Mouse (Mus musculus) NIH3T3 (cell line): ENCODE results near the gene Nnmt.

ENCODE experiments used
- DNase-seq: peaks from one replicate; pipeline ENCODE4 v3.0.0-alpha.2; 2012; ENCODE audit warnings: low read depth

Gene Nnmt

DNA sequence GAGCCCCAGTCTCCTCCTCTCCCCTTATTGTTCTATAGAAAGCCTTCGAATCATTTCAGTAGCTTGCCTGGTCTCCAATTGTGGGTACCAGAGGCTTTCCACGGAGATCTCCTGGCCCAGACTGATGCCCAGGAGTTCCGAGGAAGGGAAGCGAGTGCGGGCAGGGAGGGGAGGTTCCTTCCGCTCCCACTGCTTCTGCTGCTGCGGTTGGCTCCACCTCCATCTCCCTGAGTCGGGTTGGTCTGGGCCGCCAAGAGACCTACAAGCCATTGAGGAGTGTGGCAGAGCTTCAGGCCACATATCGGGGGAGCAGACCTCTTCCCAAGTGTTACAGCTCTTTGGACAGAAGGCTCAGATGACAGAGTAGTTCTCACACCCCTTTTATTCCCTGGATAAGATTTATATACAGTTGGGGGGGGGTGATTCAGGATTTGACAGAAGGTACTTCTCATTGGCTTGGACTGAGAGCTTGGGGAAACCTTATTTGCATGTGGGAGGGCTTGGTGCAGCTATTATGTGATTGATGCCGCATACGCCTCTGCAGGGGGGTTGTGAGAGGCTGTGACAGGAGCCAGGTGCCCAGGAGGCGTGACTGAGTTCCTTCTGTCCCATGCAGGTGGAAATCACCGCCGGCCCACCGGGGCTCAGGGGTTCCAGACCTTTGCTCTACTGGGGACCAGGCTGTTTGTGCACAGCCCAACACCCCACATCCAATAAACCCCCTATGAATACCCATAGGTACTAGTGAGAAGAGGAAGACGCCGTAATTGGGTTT lies 30.8 kb upstream of the Nnmt start:
- no peak for DNase-seq

DNA sequence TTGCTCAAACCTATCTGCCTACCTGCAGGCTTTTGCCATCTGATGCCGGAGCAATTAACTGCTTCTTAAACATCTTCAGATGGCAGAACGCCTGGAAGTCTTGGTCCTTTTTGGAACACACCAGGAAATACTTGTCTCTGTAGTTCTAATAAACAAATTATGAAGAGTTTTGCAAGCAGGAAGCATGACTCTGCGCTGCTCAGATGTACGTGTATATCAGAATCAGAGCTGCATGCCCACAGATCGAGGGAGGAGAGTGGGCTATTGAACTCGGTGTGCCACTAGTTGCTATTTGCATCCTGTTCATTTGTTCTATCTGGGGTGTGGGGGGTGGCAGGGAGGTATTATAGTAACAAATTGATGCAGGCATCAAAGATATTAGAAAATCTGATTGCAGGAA lies 28.2 kb upstream of the Nnmt start:
- DNase-seq = no peak

DNA sequence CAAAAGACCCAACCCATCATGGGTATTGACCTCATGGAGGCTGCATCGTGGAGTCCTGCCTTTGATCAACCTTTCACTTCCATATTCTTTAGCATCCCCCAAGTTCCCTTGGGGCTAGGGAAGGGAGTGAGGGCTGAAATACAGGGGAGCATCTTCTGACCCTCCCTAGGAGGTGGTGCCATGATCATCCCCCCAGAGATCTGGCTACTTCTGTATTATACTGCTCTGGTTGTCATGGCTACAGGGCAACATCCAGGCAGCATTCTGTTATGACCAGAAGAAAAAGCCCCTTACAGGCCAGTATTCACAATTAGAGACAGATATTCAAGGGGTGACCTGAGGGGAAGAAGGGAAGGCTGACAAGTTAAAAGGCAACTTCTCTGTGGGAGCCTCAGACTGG lies 14.3 kb upstream of the Nnmt start:
- DNase-seq = no peak

DNA sequence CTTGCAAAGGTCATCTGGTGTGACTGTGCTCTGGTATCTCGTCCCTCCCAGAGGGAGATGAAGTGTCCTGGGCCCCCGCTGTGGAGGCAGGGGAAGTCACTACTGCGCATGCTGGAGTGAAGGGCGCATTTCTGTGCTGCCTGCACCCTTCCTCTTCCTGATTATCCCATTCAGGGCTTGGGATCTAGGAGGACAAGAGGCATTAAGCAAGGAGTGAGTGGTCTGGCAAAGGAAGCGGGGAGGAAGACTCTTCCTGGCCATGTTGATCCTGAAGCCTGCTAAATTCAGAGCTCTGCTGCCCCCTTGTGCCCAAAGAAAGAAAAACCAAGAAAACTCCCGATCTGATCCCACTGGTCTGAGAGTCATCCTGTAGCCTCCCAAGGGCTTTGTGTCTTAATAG lies 13.6 kb upstream of the Nnmt start:
- DNase-seq = peak; percentile 89

DNA sequence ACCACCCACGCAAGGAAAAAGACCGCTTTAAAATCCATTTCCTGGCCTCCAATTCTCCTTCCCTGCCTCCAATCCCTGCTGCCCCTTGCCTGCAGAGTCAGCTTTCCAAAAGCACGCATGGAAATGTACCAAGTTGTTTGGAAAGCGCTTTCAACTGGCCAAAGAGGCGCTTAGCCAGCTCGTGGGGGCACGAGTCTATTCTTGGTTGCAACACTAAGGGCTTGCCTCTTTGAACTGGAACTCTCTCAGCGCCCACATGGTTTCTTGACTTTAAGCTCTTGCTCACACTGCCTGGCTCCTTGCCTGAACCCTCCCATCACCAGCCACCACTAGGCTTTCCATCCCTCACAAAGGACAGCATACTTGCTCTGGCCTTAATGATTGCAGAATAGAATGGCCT lies 13.2 kb upstream of the Nnmt start:
- peak; percentile 89 for DNase-seq

DNA sequence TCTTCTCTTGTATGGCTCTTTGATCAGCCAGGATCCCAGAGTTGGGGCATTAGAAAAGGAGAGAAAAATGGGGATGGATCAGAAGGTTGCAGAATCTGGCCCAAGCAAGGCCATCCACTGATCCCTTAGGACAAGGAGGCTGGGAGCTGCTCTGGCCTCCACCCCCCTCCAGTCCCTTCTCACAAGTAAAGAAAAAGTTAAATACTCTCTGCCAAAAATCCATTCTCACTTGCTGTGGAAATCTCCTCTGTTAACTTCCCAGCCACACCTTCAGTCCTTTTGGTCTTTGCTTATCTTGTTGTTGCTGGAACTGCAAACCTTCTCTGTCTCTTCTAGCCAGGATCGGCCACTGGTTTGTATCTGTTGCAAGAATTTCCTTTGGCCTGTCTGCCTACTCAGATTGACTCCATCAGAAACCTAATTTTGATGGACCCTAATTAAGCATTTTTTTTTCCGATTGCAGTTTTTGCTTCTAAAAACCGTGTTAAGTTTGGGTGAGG lies 12.6 kb upstream of the Nnmt start:
- DNase-seq = peak; percentile 7

DNA sequence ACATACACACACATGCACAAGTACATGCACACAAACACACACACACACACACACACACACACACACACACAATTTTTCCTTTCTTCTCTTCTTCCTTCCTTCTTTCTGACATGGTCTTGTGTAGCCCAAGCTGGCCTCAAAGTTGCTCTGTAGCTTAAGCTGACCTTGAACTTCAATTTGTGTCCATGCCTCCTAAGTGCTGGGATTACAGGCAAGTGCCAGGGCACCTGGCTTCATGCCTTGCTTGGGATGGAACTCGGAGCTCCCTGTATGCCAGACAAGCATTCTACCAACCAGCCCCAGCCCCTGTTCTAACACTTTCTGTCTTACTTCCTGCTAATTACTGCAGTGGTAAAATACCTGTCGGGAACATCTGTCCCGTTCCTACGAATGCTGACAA lies 8.3 kb upstream of the Nnmt start:
- DNase-seq = no peak

DNA sequence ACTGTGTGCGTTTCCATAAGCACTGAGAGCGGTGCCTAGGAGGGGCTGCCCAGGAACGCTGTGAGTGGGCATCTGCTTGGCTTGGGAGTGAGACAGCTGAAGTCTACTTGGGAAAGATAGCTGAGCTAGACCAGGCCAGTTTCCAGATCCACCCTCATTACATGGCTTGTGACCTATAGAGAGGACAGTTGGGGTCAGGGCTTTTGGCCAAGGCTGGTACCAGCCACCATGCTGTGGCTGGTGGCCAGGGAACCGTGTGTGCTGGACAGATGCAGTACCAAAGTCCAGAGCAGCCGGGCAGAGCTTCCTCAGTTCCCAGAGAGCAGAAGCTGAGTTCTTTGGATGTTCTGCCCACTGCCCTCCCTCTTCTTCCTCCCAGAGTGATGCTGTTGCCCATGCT lies 7.6 kb upstream of the Nnmt start:
- DNase-seq = no peak

DNA sequence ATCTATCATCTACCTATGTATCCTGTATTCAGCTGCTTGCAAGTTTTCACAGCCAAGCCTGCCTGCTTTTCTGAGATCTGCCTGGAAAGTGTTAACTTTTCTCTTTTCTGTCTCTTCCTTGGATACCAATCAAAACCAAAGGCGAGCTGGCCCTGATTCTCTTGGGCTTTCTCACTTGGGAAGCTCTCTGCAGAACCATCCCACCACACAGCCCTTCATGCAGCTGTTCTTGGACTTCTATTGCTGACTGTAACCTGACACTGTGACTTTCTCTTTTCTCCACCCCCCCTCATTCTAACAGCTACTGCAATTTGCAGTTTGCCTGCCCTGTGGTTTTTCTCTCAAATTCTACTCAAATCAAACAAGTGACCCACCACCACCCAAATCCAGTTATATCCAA lies 6.1 kb upstream of the Nnmt start:
- DNase-seq = no peak

DNA sequence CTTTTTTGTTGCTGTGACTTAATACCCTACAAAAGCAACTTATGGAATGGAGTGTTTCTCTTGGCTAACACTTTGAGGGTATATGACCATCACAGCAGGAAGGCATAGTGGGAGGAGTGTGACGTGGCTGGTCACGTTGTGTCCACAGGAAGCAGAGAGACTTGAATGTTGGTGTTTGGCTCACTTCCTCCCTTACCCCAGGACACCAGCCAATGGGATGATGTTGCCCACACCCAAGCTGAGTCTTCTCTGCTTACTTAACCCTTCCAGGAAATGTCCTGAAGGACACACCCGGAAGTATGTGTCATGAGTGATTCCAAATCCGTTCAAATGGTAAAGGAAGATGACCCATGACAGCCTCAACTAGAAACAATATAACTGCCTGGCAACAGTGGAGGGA lies 4.8 kb upstream of the Nnmt start:
- DNase-seq = no peak

DNA sequence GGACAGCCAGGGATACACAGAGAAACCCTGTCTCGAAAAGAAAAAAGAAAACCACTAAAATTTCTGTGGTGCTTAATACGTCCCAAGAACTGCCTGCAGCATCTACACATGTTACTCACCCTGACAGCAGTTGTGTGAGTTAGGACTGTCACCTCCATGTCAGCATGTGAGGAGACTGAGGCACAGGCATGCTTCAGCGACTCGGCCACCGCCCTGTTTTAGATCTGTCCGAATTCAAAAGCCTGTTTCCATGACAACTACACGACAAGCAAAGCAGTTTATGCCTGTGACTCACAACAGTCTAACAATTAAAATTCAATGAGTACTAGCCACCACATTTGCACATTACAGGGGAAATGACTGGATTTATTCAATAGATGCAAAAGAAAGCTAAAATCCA lies 2.5 kb upstream of the Nnmt start:
- no peak for DNase-seq

DNA sequence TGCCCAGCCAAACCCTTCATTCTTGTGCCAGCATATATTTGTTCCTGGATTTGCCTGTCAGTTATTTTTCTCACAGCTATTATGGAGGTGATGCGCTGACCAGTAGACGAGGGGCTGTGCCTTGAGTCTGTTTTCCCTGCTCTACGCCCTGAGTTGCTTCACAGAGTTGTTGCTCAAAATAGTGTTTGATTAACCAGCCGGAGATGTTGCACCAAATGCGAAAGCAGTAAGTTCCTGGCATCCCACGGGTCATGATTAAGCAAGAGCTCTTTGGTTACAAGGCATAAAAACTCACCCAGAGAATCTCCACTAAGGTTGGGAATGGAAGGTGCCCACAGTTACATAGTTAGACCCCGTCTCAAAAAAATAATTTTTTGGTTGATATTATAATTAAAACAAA lies 1.2 kb upstream of the Nnmt start:
- DNase-seq = peak; percentile 25

DNA sequence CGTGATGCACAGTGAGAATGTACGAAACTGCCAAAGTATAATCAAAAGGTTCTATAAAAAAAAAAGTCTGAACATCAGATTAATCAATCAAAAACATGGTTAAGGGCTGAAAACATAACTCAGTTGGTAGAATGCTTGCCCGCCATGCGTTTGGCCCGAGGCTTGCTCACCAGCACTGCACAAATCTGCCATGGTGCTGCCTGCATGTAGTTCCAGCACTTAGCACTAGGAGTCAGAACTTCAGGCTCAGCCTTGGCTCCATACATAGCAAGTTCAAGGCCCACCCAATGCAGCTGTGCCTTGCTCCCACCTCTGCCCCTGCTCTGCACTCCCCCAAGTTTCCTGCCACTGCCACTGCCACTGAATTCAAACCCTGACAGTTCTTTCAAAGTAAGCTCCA lies 744 bp upstream of the Nnmt start:
- DNase-seq = no peak

DNA sequence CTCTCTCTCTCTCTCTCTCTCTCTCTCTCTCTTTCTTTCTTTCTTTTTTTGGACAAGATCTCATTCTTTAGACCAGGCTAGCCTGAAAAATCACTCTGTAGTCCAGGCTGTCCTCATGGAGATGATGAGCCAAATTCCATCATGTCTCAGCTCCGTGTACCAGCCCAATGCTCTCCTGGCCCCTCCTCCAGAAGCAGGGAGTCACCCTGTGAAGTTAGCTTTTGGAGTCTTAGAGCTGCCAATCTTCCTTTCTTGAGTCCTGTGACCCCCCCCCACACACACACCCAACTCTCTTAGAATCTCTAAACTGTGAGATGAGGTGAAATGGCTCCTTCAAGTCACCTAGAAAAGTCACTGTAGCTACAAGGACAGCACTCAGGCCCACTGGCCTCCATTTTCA lies 727 bp downstream of the Nnmt start:
- no peak for DNase-seq

DNA sequence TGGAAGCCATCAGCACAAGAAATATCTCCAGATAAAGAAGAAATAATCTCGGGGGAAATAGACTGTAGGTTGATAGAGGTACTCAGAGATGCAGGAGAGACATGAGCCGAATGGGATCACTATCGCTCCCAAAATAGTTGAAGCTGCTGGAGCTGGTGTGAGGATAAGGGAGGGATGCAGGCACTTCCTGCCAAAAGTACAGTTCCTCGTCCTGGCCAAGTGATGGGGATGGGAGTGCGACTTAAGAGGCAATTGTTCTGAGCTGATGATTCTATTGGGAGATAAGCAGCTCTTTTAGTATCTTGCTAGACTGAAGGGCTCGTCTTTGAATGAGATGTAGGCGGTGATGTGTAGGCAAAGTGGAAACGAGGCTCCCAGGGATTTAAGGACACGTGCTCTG lies 4.1 kb downstream of the Nnmt start:
- DNase-seq = no peak

DNA sequence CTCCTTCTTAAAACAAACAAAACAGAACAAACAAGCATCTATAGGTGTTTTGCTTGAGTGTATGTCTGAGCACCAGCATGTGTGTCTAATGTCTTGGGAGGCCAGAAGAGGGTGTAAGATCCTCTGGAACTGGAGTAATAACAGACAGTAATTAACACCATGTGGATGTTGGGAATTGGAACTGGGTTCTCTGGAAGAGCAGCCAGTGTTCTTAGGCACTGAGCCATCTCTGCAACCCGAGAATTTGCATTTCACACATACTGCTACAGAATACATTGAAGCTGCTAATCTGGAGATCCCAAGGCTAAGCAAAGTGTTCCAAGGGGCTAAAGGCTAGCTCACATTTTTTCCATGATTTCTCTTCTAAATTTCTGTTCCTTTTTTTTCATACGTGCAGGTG lies 4.9 kb downstream of the Nnmt start:
- peak; percentile 68 for DNase-seq

DNA sequence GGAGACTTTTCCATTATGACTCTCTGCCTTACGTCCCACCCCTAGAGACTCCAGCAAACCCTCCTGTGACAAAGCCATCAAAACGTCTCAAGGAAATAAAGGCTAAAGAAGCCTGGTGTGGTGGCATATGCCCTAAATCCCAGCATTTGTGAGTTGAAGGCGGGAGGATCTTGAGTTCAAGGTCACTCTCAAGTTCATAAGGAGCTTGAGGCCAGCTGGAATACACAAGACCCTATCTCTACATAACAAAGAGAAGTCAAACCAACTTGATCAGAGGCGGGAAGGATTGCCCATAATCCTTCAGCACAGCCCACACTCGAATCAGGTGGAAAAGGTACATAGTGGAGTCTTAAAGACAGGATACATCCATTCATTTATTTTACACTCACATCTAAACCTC lies 7.5 kb downstream of the Nnmt start:
- no peak for DNase-seq

DNA sequence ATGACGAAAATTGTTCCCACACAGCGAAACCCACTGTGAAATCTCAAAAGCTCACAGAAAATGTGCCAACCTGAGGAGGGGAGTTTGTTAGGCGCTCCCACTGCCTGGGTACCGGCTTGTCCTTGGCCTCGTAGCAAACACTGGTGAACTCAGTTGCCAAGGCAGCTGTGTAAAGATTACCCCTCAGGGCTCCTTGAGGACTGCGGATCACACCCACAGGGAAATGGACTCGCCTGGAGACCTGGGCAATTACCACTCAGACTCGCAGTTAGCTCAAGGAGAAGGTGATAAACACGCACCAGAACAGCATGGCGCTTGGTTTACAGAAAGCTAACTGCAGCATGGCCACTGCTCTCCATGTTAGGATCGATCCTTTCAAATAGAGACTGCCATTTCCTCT lies 8.0 kb downstream of the Nnmt start:
- DNase-seq = no peak

DNA sequence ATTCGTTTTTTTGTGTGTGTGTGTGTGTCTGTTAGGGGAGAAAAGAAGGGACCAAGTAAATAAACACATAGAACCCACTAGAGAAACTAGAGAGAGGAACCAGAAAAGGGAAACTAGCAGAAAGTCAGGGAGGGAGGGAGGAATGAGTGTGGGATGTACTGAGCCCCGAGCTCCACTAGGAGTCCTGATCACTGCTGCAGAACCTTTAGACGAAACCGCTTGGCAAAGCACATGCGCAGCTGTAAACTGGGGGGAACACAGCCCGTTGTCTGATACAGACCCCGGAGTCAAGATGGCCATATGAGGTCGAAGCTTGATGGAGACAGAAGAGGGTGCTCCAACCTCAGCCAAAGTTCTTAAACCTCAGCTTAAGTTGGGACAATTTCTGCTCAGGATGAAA lies 11.0 kb downstream of the Nnmt start:
- DNase-seq = no peak

DNA sequence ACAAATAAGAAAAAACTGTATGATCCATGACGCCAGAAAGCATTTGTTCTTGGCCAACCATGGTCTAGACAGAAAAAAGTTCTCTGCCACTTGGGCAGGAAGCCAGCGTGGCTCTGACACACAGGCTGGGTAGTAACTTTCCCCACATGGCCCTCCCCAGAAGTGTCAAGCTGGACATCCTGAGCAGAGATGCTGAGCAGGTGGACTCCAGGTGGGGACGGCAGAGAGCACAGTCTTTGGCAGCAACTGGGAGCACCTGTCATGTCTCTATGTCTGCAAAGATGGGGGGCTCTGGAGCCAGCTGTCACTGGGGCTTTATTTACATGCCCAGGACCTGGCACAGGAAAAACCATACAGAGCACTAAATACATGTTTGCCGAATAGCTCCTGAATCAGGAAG lies 14.3 kb downstream of the Nnmt start:
- DNase-seq = no peak

DNA sequence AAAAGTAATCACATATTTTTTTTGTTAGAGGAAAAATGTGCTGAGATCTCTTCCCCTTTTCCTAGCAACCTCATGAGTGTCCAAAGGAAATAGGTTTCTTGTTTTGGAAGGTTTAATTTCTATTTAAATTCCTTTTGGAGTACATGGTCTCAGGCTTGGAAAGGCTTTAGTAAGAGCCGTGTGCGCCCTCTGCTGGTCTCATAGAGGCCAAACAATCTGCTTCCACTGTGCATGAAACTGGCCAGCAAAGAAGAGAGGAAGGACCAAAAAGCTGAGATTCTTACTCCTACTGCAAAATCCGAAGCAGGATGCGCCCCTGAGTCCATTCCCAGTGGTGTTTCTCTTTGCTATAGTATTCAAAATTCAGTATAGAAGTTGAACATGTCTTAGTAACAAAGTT lies 18.6 kb downstream of the Nnmt start:
- DNase-seq = peak; percentile 85

DNA sequence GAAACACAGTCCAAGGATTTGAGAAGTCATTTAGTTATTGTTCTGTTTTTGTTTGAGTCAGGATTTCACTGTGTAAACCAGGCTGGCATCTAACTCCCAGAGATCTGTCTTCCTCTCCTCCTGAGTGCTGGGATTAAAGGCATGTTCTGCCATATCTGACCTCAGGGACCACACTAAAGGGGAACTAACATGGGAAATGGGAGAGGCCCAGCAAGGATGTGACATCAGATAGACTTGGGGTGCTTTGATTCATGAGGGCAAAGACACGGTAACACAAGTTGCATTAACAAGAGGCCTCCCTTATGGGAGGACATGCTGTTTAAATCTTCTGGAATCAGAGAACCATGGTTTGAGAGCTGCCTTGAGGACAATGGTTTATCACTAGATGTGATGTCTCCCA lies 24.1 kb downstream of the Nnmt start:
- DNase-seq = no peak

DNA sequence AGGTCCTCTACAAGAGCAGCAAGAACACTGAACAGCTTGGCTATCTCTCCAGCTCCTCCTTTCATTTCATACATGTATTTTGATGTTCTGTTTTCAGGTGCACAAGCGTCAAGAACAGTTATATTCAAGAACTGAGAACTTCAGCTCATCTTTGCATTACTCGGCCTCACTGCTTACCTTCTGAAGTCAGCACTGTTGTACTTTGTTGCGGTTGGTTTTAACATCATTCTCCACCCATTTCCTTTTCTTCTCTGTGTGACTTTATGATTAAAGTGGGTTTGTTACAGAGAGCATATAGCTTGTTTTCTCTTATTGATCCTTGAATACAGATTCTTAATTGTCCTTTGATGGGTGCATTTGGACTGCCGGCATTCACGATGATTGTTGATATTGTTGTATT lies 42.6 kb downstream of the Nnmt start:
- no peak for DNase-seq

DNA sequence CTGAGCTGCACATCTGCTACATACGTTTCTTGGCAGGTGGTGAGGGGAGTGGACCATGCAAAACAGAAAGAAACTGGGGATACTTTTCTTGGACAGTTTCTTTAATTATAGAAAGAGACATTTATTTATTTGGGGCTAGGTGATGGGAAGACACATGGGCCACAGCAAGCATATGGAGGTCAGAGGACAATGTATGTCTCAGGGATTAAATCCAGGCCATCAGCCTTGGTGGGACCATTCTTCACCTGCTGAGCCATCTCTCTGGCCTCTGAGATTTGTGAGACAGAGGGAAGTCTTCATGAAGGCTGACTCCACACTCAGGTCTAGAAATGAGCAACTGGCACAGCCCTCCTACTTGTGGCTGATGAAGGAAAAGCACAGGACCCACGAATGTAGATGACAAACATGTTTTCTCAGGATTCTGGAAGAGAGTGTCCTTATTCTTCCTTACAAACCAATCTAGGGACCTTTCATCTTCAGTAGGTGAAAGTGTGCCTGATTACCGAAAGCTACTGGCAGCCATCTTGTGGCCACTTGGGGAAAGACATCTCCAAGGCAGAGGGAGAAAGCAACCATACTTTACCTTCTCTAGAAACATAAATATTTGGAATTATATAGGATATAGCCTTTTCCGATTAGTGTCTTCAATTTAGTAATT lies 45.3 kb downstream of the Nnmt start:
- DNase-seq = peak; percentile 60
